Mouse (Mus musculus) MEL (cell line): Measurements from ENCODE around the gene Bmp6. TPM values are rescaled to one million over a fixed set of nuclear protein-coding genes. Genes with fewer than 3 reads are reported as not detected.

Experiments
- DNase-seq: peaks from one replicate; pipeline ENCODE4 v3.0.0; 2011; ENCODE audit warnings: low read depth, low spot score
- H3K27ac ChIP-seq: 2 replicates; pipeline ENCODE4 v1.5.1; 2012; ENCODE audit warnings: low read depth, mild to moderate bottlenecking, control low read depth, low read length, moderate library complexity; ENCODE audit not compliant: control insufficient read depth
- H3K27me3 ChIP-seq, 2 experiments: fragments of 150-350 bp in 1 of 2; sonication (generic) in 1 of 2; 2 replicates each; pipeline ENCODE4 v1.6.1; 2012; ENCODE audit warnings: low read length in 2 of 2, mild to moderate bottlenecking in 2 of 2, improper control_type of control experiment in 1 of 2, moderate library complexity in 1 of 2; ENCODE audit not compliant: insufficient read depth in 2 of 2, control insufficient read depth in 1 of 2
- H3K36me3 ChIP-seq, 2 experiments: 2 replicates each; pipeline ENCODE4 v1.6.1; 2012 to 2014; ENCODE audit warnings: low read length in 2 of 2, improper control_type of control experiment in 1 of 2, inconsistent platforms in 1 of 2, mild to moderate bottlenecking in 1 of 2; ENCODE audit not compliant: insufficient read depth in 2 of 2, control insufficient read depth in 1 of 2
- H3K4me1 ChIP-seq, 2 experiments: fragments of 150-350 bp in 1 of 2; sonication (generic) in 1 of 2; 2 replicates each; pipeline ENCODE4 v1.6.1; 2012; ENCODE audit warnings: low read length in 2 of 2, improper control_type of control experiment in 1 of 2, mild to moderate bottlenecking in 1 of 2; ENCODE audit not compliant: insufficient read depth in 2 of 2, control insufficient read depth in 1 of 2
- H3K4me3 ChIP-seq, 2 experiments: fragments of 150-350 bp in 1 of 2; sonication (generic) in 1 of 2; 2 replicates each; pipeline ENCODE4 v1.5.1; 2012; ENCODE audit warnings: low read depth in 2 of 2, low read length in 2 of 2, mild to moderate bottlenecking in 2 of 2, moderate library complexity in 2 of 2, control low read depth in 1 of 2, improper control_type of control experiment in 1 of 2; ENCODE audit not compliant: control insufficient read depth in 1 of 2, insufficient read depth in 1 of 2
- H3K79me2 ChIP-seq: 2 replicates; pipeline ENCODE4 v1.6.1; 2012; ENCODE audit warnings: mild to moderate bottlenecking, low read length, moderate library complexity; ENCODE audit not compliant: control insufficient read depth, poor library complexity, insufficient read depth
- H3K9ac ChIP-seq: 2 replicates; pipeline ENCODE4 v1.6.1; 2012; ENCODE audit warnings: low read depth, mild to moderate bottlenecking, control low read depth, low read length, moderate library complexity; ENCODE audit not compliant: control insufficient read depth, poor library complexity, severe bottlenecking
- H3K9me3 ChIP-seq: fragments of 150-350 bp; sonication (generic); replicated peaks from 2 replicates; pipeline ENCODE4 v1.6.1; 2012; ENCODE audit warnings: mild to moderate bottlenecking, low read length, improper control_type of control experiment, moderate library complexity; ENCODE audit not compliant: insufficient read depth
- EP300 ChIP-seq, 2 experiments: IDR thresholded peaks; 2 replicates each; pipeline ENCODE4 v1.6.1; 2011; ENCODE audit warnings: improper control_type of control experiment in 2 of 2, low read length in 2 of 2, low read depth in 1 of 2, mild to moderate bottlenecking in 1 of 2
- ETS1 ChIP-seq: IDR thresholded peaks from 2 replicates; pipeline ENCODE4 v1.6.1; 2012; ENCODE audit warnings: low read depth, mild to moderate bottlenecking, inconsistent platforms, low read length, improper control_type of control experiment, moderate library complexity
- MAFK ChIP-seq: IDR thresholded peaks from 2 replicates; pipeline ENCODE4 v1.6.1; 2011; ENCODE audit warnings: low read depth, mild to moderate bottlenecking, low read length, improper control_type of control experiment, borderline replicate concordance
- MAX ChIP-seq: IDR thresholded peaks from 2 replicates; pipeline ENCODE4 v1.6.1; 2011; ENCODE audit warnings: low read length, improper control_type of control experiment
- MAZ ChIP-seq: IDR thresholded peaks from 2 replicates; pipeline ENCODE4 v1.6.1; 2012; ENCODE audit warnings: low read depth, mild to moderate bottlenecking, inconsistent platforms, low read length, improper control_type of control experiment
- MEF2A ChIP-seq: IDR thresholded peaks from 2 replicates; pipeline ENCODE4 v1.6.1; 2014; ENCODE audit warnings: low read depth, mild to moderate bottlenecking, inconsistent platforms, low read length, improper control_type of control experiment; ENCODE audit not compliant: poor library complexity, insufficient replicate concordance, severe bottlenecking; ENCODE audit errors: extremely low read depth
- MYB ChIP-seq: IDR thresholded peaks from 2 replicates; pipeline ENCODE4 v1.6.1; 2011; ENCODE audit warnings: mild to moderate bottlenecking, low read depth, low read length, improper control_type of control experiment
- POLR2AphosphoS2 ChIP-seq: IDR thresholded peaks from 2 replicates; pipeline ENCODE4 v1.6.1; 2011; ENCODE audit warnings: low read length, improper control_type of control experiment
- RAD21 ChIP-seq: IDR thresholded peaks from 2 replicates; pipeline ENCODE4 v1.6.1; 2011; ENCODE audit warnings: mild to moderate bottlenecking, low read depth, low read length, improper control_type of control experiment
- SIN3A ChIP-seq: IDR thresholded peaks from 2 replicates; pipeline ENCODE4 v1.6.1; 2012; ENCODE audit warnings: low read length, improper control_type of control experiment, inconsistent platforms
- TAL1 ChIP-seq: IDR thresholded peaks from 2 replicates; pipeline ENCODE4 v1.6.1; 2012; ENCODE audit warnings: mild to moderate bottlenecking, inconsistent platforms, low read length, moderate library complexity, mixed read lengths
- TBP ChIP-seq: IDR thresholded peaks from 2 replicates; pipeline ENCODE4 v1.8.0; 2011; ENCODE audit warnings: low read depth, low read length, improper control_type of control experiment
- TCF12 ChIP-seq: IDR thresholded peaks from 2 replicates; pipeline ENCODE4 v1.6.1; 2014; ENCODE audit warnings: low read depth, mild to moderate bottlenecking, inconsistent platforms, low read length, improper control_type of control experiment, moderate library complexity
- UBTF ChIP-seq: IDR thresholded peaks from 2 replicates; pipeline ENCODE4 v1.6.1; 2012; ENCODE audit warnings: low read depth, mild to moderate bottlenecking, inconsistent platforms, low read length, improper control_type of control experiment, moderate library complexity, borderline replicate concordance; ENCODE audit not compliant: insufficient read depth
- USF1 ChIP-seq: IDR thresholded peaks from 2 replicates; pipeline ENCODE4 v1.6.1; 2014; ENCODE audit warnings: low read depth, mild to moderate bottlenecking, inconsistent platforms, low read length, improper control_type of control experiment, moderate library complexity
- ZC3H11A ChIP-seq: IDR thresholded peaks from 2 replicates; pipeline ENCODE4 v1.6.1; 2012; ENCODE audit warnings: low read depth, mild to moderate bottlenecking, inconsistent platforms, low read length, improper control_type of control experiment
- ZMIZ1 ChIP-seq: IDR thresholded peaks from 2 replicates; pipeline ENCODE4 v1.6.1; 2012; ENCODE audit warnings: low read depth, mild to moderate bottlenecking, inconsistent platforms, low read length, improper control_type of control experiment, moderate library complexity
- polyA plus RNA-seq, 2 experiments: library from polyadenylated mRNA; stranded (reverse) in 1 of 2; unstranded in 1 of 2; fragments of >175 nt in 1 of 2; fragments of >200 nt in 1 of 2; gene quantifications; 2 replicates each; pipeline versions ENCODE4 v1.2.1 to v1.2.4; 2012; ENCODE audit warnings: low replicate concordance in 2 of 2, low read depth in 1 of 2; ENCODE audit not compliant: insufficient read length in 2 of 2, insufficient read depth in 1 of 2, missing spikeins in 1 of 2
- total RNA-seq: library from RNA; depleted of rRNA; stranded (reverse); fragments of 300-350 nt; gene quantifications from 2 replicates; pipeline ENCODE4 v1.2.3, GENCODE M21; 2012

Bmp6 gene
- total and polyA plus RNA-seq, 3 experiments: not detected

- TF ChIP-seq UBTF (no peak), EP300 (IDR thresholded peaks at IDR 0.05; ENCODE audit: low read depth in 1 of 2, low read length in 2 of 2) (no peak), ETS1 (no peak), MAZ (no peak), MYB (no peak), MAFK (no peak), TCF12 (no peak), USF1 (no peak), TBP (no peak)
- no peak overlapping the region for H3K27ac ChIP-seq
- no peak overlapping the region for H3K4me3 ChIP-seq
- no peak for DNase-seq
- peaks cover 1 to 2% of the 10 kb centered on the region in 2 experiments; a peak in 2 of 4 replicates for H3K27me3 ChIP-seq
- no peak overlapping the region for H3K9ac ChIP-seq
- no peaks in the 10 kb centered on the region for H3K79me2 ChIP-seq
- no peaks in the 10 kb centered on the region for H3K36me3 ChIP-seq
- H3K9me3 ChIP-seq: no peaks in the 10 kb centered on the region
- no peaks in the 10 kb centered on the region for H3K4me1 ChIP-seq
Measured at GRCm38 (mm10) chr13:38430075-38430474, 85.2 kb downstream of the Bmp6 start.

- Histone ChIP-seq H3K27me3 (peaks cover 1 to 3% of the 10 kb centered on the region in 2 experiments; a peak in 2 of 4 replicates), H3K9me3 (no peaks in the 10 kb centered on the region), H3K9ac (no peak overlapping the region), H3K4me1 (no peaks in the 10 kb centered on the region), H3K27ac (no peak overlapping the region), H3K4me3 (no peak overlapping the region), H3K36me3 (no peaks in the 10 kb centered on the region), H3K79me2 (no peaks in the 10 kb centered on the region)
- no peak for DNase-seq
- TF ChIP-seq ZMIZ1 (no peak), TAL1 (no peak), ZC3H11A (no peak), MAX (no peak), POLR2AphosphoS2 (no peak), RAD21 (no peak), SIN3A (no peak), MAFK (no peak), MEF2A (no peak)
Measured at GRCm38 (mm10) chr13:38434831-38435230, 89.9 kb downstream of the Bmp6 start.
